Mouse (Mus musculus) midbrain, postnatal 0 days (tissue): Measurements from ENCODE around the gene Btbd17. TPM values are rescaled to one million over a fixed set of nuclear protein-coding genes. Genes with fewer than 3 reads are reported as not detected.

Experiments used
- ATAC-seq: fragments of 200-750 bp; cut with Nextera tagmentation; 2 replicates; pipeline ENCODE4 v1.8.0; 2017; ENCODE audit warnings: moderate number of reproducible peaks, mild to moderate bottlenecking, moderate TSS enrichment, moderate library complexity; ENCODE audit not compliant: low FRiP score
- DNase-seq: peaks from one replicate; pipeline ENCODE4 v3.0.0-alpha.2; 2015; ENCODE audit warnings: low spot score
- H3K27ac ChIP-seq: fragments of 300-500 bp; sonication (generic); 2 replicates; pipeline ENCODE4 v1.5.1; 2014; ENCODE audit warnings: low read depth, mild to moderate bottlenecking, low read length, mixed read lengths
- H3K27me3 ChIP-seq: fragments of 300-500 bp; sonication (generic); 2 replicates; pipeline ENCODE4 v1.6.1; 2014; ENCODE audit warnings: low read length, control low read depth, mixed read lengths; ENCODE audit not compliant: insufficient read depth
- H3K36me3 ChIP-seq: fragments of 300-500 bp; sonication (generic); 2 replicates; pipeline ENCODE4 v1.6.1; 2014; ENCODE audit warnings: low read length, control low read depth, mixed read lengths; ENCODE audit not compliant: insufficient read depth
- H3K4me1 ChIP-seq: fragments of 300-500 bp; sonication (generic); 2 replicates; pipeline ENCODE4 v1.6.1; 2014; ENCODE audit warnings: mild to moderate bottlenecking, control low read depth, antibody characterized with exemption, low read length, mixed read lengths; ENCODE audit not compliant: insufficient read depth
- H3K4me2 ChIP-seq: fragments of 300-500 bp; sonication (generic); 2 replicates; pipeline ENCODE4 v1.6.1; 2014; ENCODE audit warnings: low read depth, mild to moderate bottlenecking, low read length, mixed read lengths; ENCODE audit not compliant: poor library complexity, severe bottlenecking
- H3K4me3 ChIP-seq: fragments of 300-500 bp; sonication (generic); 2 replicates; pipeline ENCODE4 v1.5.1; 2014; ENCODE audit warnings: low read depth, mild to moderate bottlenecking, low read length, moderate library complexity
- H3K9ac ChIP-seq: fragments of 300-500 bp; sonication (generic); replicated peaks from 2 replicates; pipeline ENCODE4 v1.6.1; 2014; ENCODE audit warnings: mild to moderate bottlenecking, low read length, moderate library complexity, mixed read lengths; ENCODE audit not compliant: poor library complexity, severe bottlenecking
- H3K9me3 ChIP-seq: fragments of 300-500 bp; sonication (generic); 2 replicates; pipeline ENCODE4 v1.6.1; 2016; ENCODE audit warnings: low read length, control low read depth
- CTCF ChIP-seq: IDR thresholded peaks from 2 replicates; pipeline ENCODE4 v1.5.1; 2016; ENCODE audit warnings: antibody characterized with exemption, mild to moderate bottlenecking
- WGBS: fragments of 180-500 bp; shearing (Covaris S2); extraction: QIAGEN DNeasy Blood & Tissue Kit; methylation state at CpG from one replicate; pipeline ENCODE4 v1.1.7; 2014; 5-methylcytosine and 5-hydroxymethylcytosine counted together
- polyA plus RNA-seq: library from polyadenylated mRNA; unstranded; fragments of >200 nt; fragmentation: Nextera tagmentation; extraction: Ambion mirVana; gene quantifications from 2 replicates; pipeline ENCODE4 v1.2.1, GENCODE M21; 2015
- total RNA-seq: library from RNA; depleted of rRNA; stranded (reverse); fragments of >200 nt; gene quantifications from 2 replicates; pipeline ENCODE4 v1.2.3, GENCODE M21; 2014

Gene Btbd17
- total and polyA plus RNA-seq, 2 experiments from 2014 or later, result 28.0 to 68.2 TPM

DNA sequence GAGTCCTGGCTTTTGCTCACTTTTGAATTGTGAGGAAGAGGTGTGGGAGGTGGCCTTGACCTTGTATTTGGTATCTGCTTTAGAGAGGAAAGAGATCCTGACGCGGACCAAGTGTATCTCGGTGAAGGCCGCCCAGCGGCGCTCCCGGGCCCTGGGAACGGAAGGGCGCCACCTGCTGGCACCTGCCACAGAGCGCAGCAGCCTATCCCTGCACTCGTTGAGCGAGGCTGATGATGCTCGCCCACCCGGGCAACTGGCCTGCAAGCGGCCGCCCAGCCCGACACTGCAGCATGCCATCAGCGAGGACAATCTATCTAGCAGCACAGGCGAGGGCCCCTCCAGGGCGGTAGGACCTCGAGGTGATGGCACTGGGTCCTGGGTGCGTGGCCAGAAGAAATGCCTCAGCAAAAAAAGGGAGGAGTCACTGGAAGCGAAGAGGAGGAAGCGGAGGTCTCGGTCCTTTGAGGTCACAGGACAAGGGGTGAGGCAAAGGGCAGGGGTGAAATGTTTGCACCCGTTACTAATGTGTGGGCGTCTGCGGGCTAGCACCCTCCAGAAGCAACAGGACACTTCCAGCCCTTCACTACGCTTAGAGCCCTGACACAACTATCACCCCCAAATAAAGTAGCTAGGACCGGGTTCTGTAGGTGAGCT, 6.6 kb downstream of the Btbd17 start:
- ATAC-seq (peak; percentile 50), DNase-seq (peak; percentile 88)
- Histone ChIP-seq H3K4me2 (peak overlapping the region; percentile 42), H3K4me1 (peaks cover 24% of the 10 kb centered on the region; the same call in 1 of the 2 replicates), H3K4me3 (no peak overlapping the region; the same call in 1 of the 2 replicates), H3K27ac (no peak overlapping the region), H3K9me3 (no peaks in the 10 kb centered on the region), H3K36me3 (no peaks in the 10 kb centered on the region), H3K27me3 (no peaks in the 10 kb centered on the region; the same call in 1 of the 2 replicates), H3K9ac (peak overlapping the region; percentile 48; the same call in 1 of the 2 replicates)
- 16% methylated on average over 30 of the region's 30 CpGs for WGBS
- peak; percentile 94 for TF ChIP-seq CTCF

DNA sequence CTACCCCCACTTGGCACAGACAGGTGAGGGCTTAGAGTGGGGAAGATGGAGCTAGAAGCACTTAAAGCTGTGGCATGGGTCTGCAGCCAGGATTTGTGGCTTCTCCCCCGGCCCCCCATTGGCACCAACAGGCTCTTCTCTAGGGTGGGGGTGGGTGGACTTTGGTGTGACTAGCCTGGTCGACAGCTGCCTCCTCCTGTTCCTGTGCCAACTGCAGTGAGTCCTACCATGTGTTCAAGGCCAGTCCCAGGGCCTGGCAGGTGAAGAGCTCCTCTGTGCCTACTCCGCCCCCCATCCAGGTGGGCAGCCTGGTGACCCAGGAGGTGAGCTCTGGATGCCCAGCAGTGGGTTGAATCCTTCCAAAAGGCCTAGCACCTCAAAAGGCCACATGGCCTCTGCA, 8.1 kb downstream of the Btbd17 start:
- 93% methylated on average over 3 of the region's 3 CpGs for WGBS
- ATAC-seq (no peak), DNase-seq (no peak)
- no peak overlapping the region for H3K4me3 ChIP-seq
- H3K27ac ChIP-seq, result no peak overlapping the region
- no peak for TF ChIP-seq CTCF
- no peaks in the 10 kb centered on the region for H3K9me3 ChIP-seq
- peaks cover 13% of the 10 kb centered on the region; the same call in 1 of the 2 replicates for H3K4me1 ChIP-seq
- H3K36me3 ChIP-seq, result no peaks in the 10 kb centered on the region
- H3K4me2 ChIP-seq, result no peak overlapping the region
- no peak overlapping the region for H3K9ac ChIP-seq
- H3K27me3 ChIP-seq, result no peaks in the 10 kb centered on the region; the same call in 1 of the 2 replicates

DNA sequence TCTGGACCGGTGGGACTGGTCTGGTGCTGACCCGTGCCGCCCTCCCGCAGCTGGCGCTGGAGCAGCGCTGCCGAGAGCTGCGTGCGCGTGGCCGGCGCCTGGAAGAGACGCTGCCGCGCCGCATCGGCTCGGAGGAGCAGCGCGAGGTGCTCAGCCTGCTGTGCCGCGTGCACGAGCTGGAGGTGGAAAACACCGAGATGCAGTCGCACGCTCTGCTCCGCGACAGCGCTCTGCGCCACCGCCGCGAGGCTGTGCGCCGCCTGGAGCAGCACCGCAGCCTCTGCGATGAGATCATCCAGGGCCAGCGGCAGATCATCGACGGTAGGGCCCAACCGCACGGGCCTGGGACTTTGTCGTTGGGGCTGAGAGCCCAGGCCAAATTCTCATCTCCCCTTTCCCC, 9.4 kb downstream of the Btbd17 start:
- 2% methylated on average over 43 of the region's 43 CpGs for WGBS
- peak; percentile 64 for DNase-seq
- H3K9ac ChIP-seq, result peak overlapping the region; percentile 36; the same call in 1 of the 2 replicates
- no peaks in the 10 kb centered on the region for H3K36me3 ChIP-seq
- 0 out of 2 replicates have a peak overlapping the region, but pooled peaks have one; percentile 3 for H3K27ac ChIP-seq
- H3K4me1 ChIP-seq, result peaks cover 11% of the 10 kb centered on the region; the same call in 1 of the 2 replicates
- H3K4me3 ChIP-seq, result peak overlapping the region; percentile 30
- H3K9me3 ChIP-seq, result no peaks in the 10 kb centered on the region
- H3K27me3 ChIP-seq, result no peaks in the 10 kb centered on the region; the same call in 1 of the 2 replicates
- peak; percentile 57 for ATAC-seq
- H3K4me2 ChIP-seq, result peak overlapping the region; percentile 54
- TF ChIP-seq CTCF, result no peak

DNA sequence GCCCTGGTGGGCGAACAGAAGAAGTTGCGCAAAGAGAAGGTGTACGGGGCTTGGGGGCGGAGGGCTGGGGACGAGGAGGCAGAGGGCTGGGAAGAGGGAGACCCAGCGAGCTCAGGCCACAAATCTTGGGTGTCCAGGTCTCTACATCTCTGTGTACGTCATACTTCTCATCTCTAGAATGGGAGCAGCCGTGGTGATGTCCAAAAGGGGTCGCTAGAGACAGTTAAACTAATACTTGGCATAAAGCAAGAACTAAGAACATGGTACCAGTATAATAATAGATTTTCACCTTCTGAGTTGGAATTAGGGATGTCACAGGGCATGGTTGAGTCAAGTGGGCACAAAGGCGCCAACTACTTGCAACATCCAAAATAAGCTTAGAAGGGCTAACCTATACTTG, 9.9 kb downstream of the Btbd17 start:
- WGBS, result 54% methylated on average over 10 of the region's 10 CpGs

DNA sequence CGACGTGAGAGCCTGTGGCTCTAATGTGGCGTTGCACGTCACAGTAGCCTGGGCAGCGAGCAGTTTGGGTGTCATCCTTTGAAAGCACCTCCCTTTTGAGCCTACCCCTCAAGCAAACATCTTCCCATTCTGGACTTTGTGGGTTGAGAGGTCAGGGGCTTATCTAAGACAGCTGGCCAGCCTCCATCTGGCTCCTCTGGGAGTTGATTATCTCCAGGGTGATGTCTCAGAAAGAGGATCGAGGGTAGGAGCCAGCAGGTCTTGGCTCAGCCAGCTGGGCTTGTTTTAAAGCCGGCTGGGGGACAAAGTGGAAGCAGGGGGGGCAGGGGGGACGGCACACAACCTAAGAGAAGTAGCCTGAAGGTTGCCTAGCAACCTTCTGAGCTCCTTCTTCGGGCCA, 15.7 kb downstream of the Btbd17 start:
- Histone ChIP-seq H3K9ac (no peak overlapping the region), H3K4me1 (peaks cover 3% of the 10 kb centered on the region; the same call in 1 of the 2 replicates), H3K4me3 (no peak overlapping the region), H3K4me2 (no peak overlapping the region), H3K27ac (no peak overlapping the region), H3K36me3 (no peaks in the 10 kb centered on the region), H3K9me3 (no peaks in the 10 kb centered on the region), H3K27me3 (no peaks in the 10 kb centered on the region)
- DNase-seq, result no peak
- TF ChIP-seq CTCF, result no peak
- ATAC-seq, result no peak
- WGBS, result 32% methylated on average over 9 of the region's 9 CpGs

More for the DNA sequence above, 9.9 kb downstream of the Btbd17 start:
- H3K36me3 ChIP-seq, result no peaks in the 10 kb centered on the region
- H3K4me2 ChIP-seq, result peak overlapping the region; percentile 54
- 0 out of 2 replicates have a peak overlapping the region, but pooled peaks have one; percentile 3 for H3K27ac ChIP-seq
- H3K9me3 ChIP-seq, result no peaks in the 10 kb centered on the region
- H3K27me3 ChIP-seq, result no peaks in the 10 kb centered on the region; the same call in 1 of the 2 replicates
- peak overlapping the region; percentile 30 for H3K4me3 ChIP-seq
- H3K4me1 ChIP-seq, result peaks cover 7% of the 10 kb centered on the region; the same call in 1 of the 2 replicates
- TF ChIP-seq CTCF, result peak; percentile 25; the same call in 1 of the 2 replicates
- ATAC-seq, result no peak
- no peak overlapping the region for H3K9ac ChIP-seq
- no peak for DNase-seq

DNA sequence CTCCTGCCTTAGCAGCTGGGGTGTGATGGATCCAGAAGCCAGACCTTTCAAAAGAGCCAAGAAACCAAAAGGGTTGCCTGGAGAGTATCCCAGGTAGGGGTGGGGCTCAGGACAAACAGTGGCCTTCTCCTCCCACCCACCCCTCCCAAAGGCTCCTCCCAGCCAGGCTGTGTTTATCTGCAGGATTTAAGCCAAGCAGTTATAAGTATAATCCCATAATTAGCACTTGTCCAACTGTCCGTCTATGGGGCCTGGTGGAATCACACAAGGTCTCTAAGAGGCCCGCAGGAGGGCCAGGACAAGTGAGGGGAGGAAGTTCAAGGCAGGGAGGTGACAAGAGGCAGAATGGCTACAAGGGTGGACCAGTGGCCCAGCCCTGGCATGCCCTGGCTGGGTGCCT, 23.8 kb downstream of the Btbd17 start:
- Histone ChIP-seq H3K27ac (no peak overlapping the region), H3K4me1 (no peaks in the 10 kb centered on the region), H3K9ac (no peak overlapping the region), H3K9me3 (no peaks in the 10 kb centered on the region), H3K4me3 (no peak overlapping the region), H3K4me2 (no peak overlapping the region), H3K36me3 (no peaks in the 10 kb centered on the region), H3K27me3 (no peaks in the 10 kb centered on the region; the same call in 1 of the 2 replicates)
- 80% methylated on average over 2 of the region's 2 CpGs for WGBS
- no peak for TF ChIP-seq CTCF
- ATAC-seq (no peak), DNase-seq (no peak)
